Mouse (Mus musculus): ENCODE measurements around the gene Rap1gap2. TPM values are rescaled to one million over a fixed set of nuclear protein-coding genes. Genes with fewer than 3 reads are reported as not detected.
A peak's percentile ranks its signal among the peaks of the same experiment; 100 is the strongest.

Gene Rap1gap2
- polyA plus RNA-seq, 1 experiment from 2014 or later, result 7.9 TPM

- peak; percentile 44 for ATAC-seq
- H3K36me3 ChIP-seq (ENCODE audit: control insufficient read depth, insufficient read depth), result no peaks in the 10 kb centered on the region
- H3K9me3 ChIP-seq (ENCODE audit: control insufficient read depth), result no peaks in the 10 kb centered on the region
- no peaks in the 10 kb centered on the region for H3K27me3 ChIP-seq (replicated peaks; ENCODE audit: control insufficient read depth, insufficient read depth, low read length)
- H3K4me1 ChIP-seq (replicated peaks; ENCODE audit: control insufficient read depth, insufficient read depth, low read length), result 0 out of 2 replicates have a peak, but pooled peaks cover 4% of the 10 kb centered on the region
- peak overlapping the region; percentile 95 for H3K4me2 ChIP-seq (replicated peaks; ENCODE audit: low read depth)
- 0 out of 2 replicates have a peak overlapping the region, but pooled peaks have one; percentile 65 for H3K9ac ChIP-seq (ENCODE audit: low read depth, low read length)
- 4% methylated on average over 9 of the region's 9 CpGs for WGBS
- peak overlapping the region; percentile 90 for H3K27ac ChIP-seq (ENCODE audit: low read depth, low read length)
- peak overlapping the region; percentile 81 for H3K4me3 ChIP-seq (ENCODE audit: low read depth, low read length)
- no peak for TF ChIP-seq CTCF (IDR thresholded peaks at IDR 0.05; ENCODE audit: low read depth)
These were observed 28.2 kb upstream of the Rap1gap2 start for GRCm38 (mm10) chr11:74638791-74639411.

- Histone ChIP-seq H3K4me1 (replicated peaks; ENCODE audit: control insufficient read depth, insufficient read depth, low read length) (0 out of 2 replicates have a peak, but pooled peaks cover 4% of the 10 kb centered on the region), H3K9me3 (ENCODE audit: control insufficient read depth) (no peaks in the 10 kb centered on the region), H3K27ac (ENCODE audit: low read depth, low read length) (peak overlapping the region; percentile 90), H3K4me3 (ENCODE audit: low read depth, low read length) (peak overlapping the region; percentile 81), H3K27me3 (replicated peaks; ENCODE audit: control insufficient read depth, insufficient read depth, low read length) (no peaks in the 10 kb centered on the region), H3K9ac (ENCODE audit: low read depth, low read length) (peak overlapping the region; percentile 65), H3K36me3 (ENCODE audit: control insufficient read depth, insufficient read depth) (no peaks in the 10 kb centered on the region), H3K4me2 (replicated peaks; ENCODE audit: low read depth) (peak overlapping the region; percentile 95)
- under 1% methylated on average over 78 of the region's 86 CpGs for WGBS
- peak; percentile 88 for ATAC-seq
- TF ChIP-seq CTCF (IDR thresholded peaks at IDR 0.05; ENCODE audit: low read depth), result peak; percentile 93
These were observed 27.5 kb upstream of the Rap1gap2 start for GRCm38 (mm10) chr11:74637971-74638790.

- H3K4me3 ChIP-seq (ENCODE audit: low read depth, low read length), result peak overlapping the region; percentile 81
- ATAC-seq, result no peak
- peak overlapping the region; percentile 95 for H3K4me2 ChIP-seq (replicated peaks; ENCODE audit: low read depth)
- H3K9me3 ChIP-seq (ENCODE audit: control insufficient read depth), result no peaks in the 10 kb centered on the region
- H3K36me3 ChIP-seq (ENCODE audit: control insufficient read depth, insufficient read depth), result no peaks in the 10 kb centered on the region
- peak overlapping the region; percentile 65 for H3K9ac ChIP-seq (ENCODE audit: low read depth, low read length)
- 22% methylated on average over 8 of the region's 8 CpGs for WGBS
- TF ChIP-seq CTCF (IDR thresholded peaks at IDR 0.05; ENCODE audit: low read depth), result no peak
- H3K27ac ChIP-seq (ENCODE audit: low read depth, low read length), result peak overlapping the region; percentile 90; the same call in 1 of the 2 replicates
- H3K4me1 ChIP-seq (replicated peaks; ENCODE audit: control insufficient read depth, insufficient read depth, low read length), result 0 out of 2 replicates have a peak, but pooled peaks cover 4% of the 10 kb centered on the region
- no peaks in the 10 kb centered on the region for H3K27me3 ChIP-seq (replicated peaks; ENCODE audit: control insufficient read depth, insufficient read depth, low read length)
These were observed 26.8 kb upstream of the Rap1gap2 start for GRCm38 (mm10) chr11:74637486-74637885.

GRCm38 (mm10) chr11:74634490-74635275 lies 24.0 kb upstream of the Rap1gap2 start:
- no peak overlapping the region for H3K4me3 ChIP-seq (ENCODE audit: low read depth, low read length)
- 0 out of 2 replicates have a peak, but pooled peaks cover 4% of the 10 kb centered on the region for H3K4me1 ChIP-seq (replicated peaks; ENCODE audit: control insufficient read depth, insufficient read depth, low read length)
- no peaks in the 10 kb centered on the region for H3K9me3 ChIP-seq (ENCODE audit: control insufficient read depth)
- no peak overlapping the region for H3K4me2 ChIP-seq (replicated peaks; ENCODE audit: low read depth)
- H3K9ac ChIP-seq (ENCODE audit: low read depth, low read length), result no peak overlapping the region
- no peaks in the 10 kb centered on the region for H3K36me3 ChIP-seq (ENCODE audit: control insufficient read depth, insufficient read depth)
- no peak for ATAC-seq
- H3K27me3 ChIP-seq (replicated peaks; ENCODE audit: control insufficient read depth, insufficient read depth, low read length), result no peaks in the 10 kb centered on the region
- WGBS, result 68% methylated on average over 5 of the region's 5 CpGs
- no peak overlapping the region for H3K27ac ChIP-seq (ENCODE audit: low read depth, low read length)
- peak; percentile 95 for TF ChIP-seq CTCF (IDR thresholded peaks at IDR 0.05; ENCODE audit: low read depth)

- no peak for ATAC-seq
- Histone ChIP-seq H3K27me3 (replicated peaks; ENCODE audit: control insufficient read depth, insufficient read depth, low read length) (no peaks in the 10 kb centered on the region), H3K9ac (ENCODE audit: low read depth, low read length) (no peak overlapping the region), H3K9me3 (ENCODE audit: control insufficient read depth) (no peaks in the 10 kb centered on the region), H3K4me3 (ENCODE audit: low read depth, low read length) (no peak overlapping the region), H3K4me1 (replicated peaks; ENCODE audit: control insufficient read depth, insufficient read depth, low read length) (no peaks in the 10 kb centered on the region), H3K4me2 (replicated peaks; ENCODE audit: low read depth) (no peak overlapping the region), H3K36me3 (ENCODE audit: control insufficient read depth, insufficient read depth) (no peaks in the 10 kb centered on the region), H3K27ac (ENCODE audit: low read depth, low read length) (no peak overlapping the region)
- 67% methylated on average over 7 of the region's 7 CpGs for WGBS
- TF ChIP-seq CTCF (IDR thresholded peaks at IDR 0.05; ENCODE audit: low read depth), result no peak
These were observed 21.4 kb upstream of the Rap1gap2 start for GRCm38 (mm10) chr11:74631880-74632789.

Data from intestine, postnatal 0 days (tissue).